Comparison of ENCODE assay signal across 17 mouse cellular contexts in the genomic region with DNA sequence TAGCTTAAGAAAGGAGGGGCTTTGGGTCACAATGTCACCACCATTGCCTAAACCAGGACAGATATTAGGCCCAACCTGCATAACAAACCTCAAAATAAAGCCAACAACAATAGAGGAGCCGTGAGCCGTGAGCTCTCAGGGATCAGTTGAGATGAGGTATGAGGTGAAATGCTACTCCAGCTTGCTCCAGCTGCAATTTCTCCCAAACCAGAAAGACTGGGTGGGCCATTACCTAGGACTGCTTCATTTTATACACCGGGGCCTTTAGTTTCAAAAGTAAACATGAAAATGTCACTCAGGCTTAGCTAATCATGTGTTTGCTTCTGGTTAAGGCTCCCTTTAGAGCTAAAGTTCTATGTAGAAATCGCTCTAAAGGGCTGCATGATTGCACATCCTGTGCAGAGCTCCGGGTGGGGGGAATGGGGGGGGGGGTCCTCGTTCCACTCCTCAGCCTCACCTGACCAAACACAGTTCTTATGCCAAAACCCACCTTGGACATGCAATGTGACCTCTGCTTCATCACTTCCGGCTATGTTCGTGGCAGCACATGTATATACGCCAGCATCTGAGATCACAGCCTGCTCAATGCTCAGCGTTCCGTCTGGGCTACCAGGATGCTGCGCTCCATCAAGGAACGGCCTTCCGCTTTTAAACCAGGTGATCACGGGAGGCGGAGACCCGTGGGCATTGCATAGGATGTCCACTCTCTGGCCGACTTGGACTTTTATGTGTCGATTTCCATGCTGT.
A peak's percentile ranks its signal among the peaks of the same experiment; 100 is the strongest.
DNase-seq lines count a peak whose midpoint lies in the region; ATAC-seq and TF ChIP-seq lines count a peak whose summit lies in the region.
"Had no signal": no experiment of that assay in that cellular context is flagged by ENCODE, and none has a peak within 500 bp of the region (broad histone marks: within the 10 kb centered on the region; RNA-seq: fewer than 3 reads in every experiment).

No protein-coding gene starts in this region.

- no peak overlapping the region for H3K4me3 ChIP-seq in heart, postnatal 0 days (ENCODE audit: low read depth, low read length)
- H3K4me3 ChIP-seq in megakaryocyte, embryonic 14.5 days (replicated peaks): peak overlapping the region; percentile 53
- no peak overlapping the region for H3K4me3 ChIP-seq in embryonic facial prominence, embryonic 13.5 days
- no peak overlapping the region for H3K4me3 ChIP-seq in limb, embryonic 11.5 days (ENCODE audit: low read depth, low read length)
- no peak overlapping the region for H3K4me3 ChIP-seq in liver, embryonic 12.5 days
- H3K4me3 ChIP-seq: gastrocnemius, adult 2 months; heart, embryonic 15.5 days; hindbrain, embryonic 12.5 days; limb, embryonic 15.5 days had no signal

- no peak for TF ChIP-seq CTCF in heart, postnatal 0 days (IDR thresholded peaks at IDR 0.05; ENCODE audit: low read depth)

- no peak for TF ChIP-seq EP300 in heart, postnatal 0 days (IDR thresholded peaks at IDR 0.05; ENCODE audit: low read depth)

- H3K27ac ChIP-seq in heart, postnatal 0 days (ENCODE audit: low read depth): 0 out of 2 replicates have a peak overlapping the region, but pooled peaks have one; percentile 28
- H3K27ac ChIP-seq in embryonic facial prominence, embryonic 13.5 days: peak overlapping the region; percentile 69
- peak overlapping the region; percentile 22; the same call in 1 of the 2 replicates for H3K27ac ChIP-seq in limb, embryonic 11.5 days (replicated peaks; ENCODE audit: low read depth, low read length)
- no peak overlapping the region for H3K27ac ChIP-seq in liver, embryonic 12.5 days
- H3K27ac ChIP-seq: gastrocnemius, adult 2 months; heart, embryonic 15.5 days; hindbrain, embryonic 12.5 days; limb, embryonic 15.5 days; macrophage had no signal

- no peak overlapping the region for H3K4me2 ChIP-seq in heart, postnatal 0 days (ENCODE audit: low read depth, low read length)
- no peak overlapping the region for H3K4me2 ChIP-seq in embryonic facial prominence, embryonic 13.5 days
- H3K4me2 ChIP-seq in limb, embryonic 11.5 days (ENCODE audit: low read depth, severe bottlenecking): no peak overlapping the region
- no peak overlapping the region for H3K4me2 ChIP-seq in liver, embryonic 12.5 days
- H3K4me2 ChIP-seq: heart, embryonic 15.5 days; hindbrain, embryonic 12.5 days; limb, embryonic 15.5 days had no signal

- peaks cover 60% of the 10 kb centered on the region for H3K36me3 ChIP-seq in heart, postnatal 0 days (replicated peaks; ENCODE audit: control insufficient read depth, insufficient read depth, low read length)
- no peaks in the 10 kb centered on the region for H3K36me3 ChIP-seq in megakaryocyte, embryonic 14.5 days (replicated peaks; ENCODE audit: low read length)
- peaks cover 43% of the 10 kb centered on the region for H3K36me3 ChIP-seq in embryonic facial prominence, embryonic 13.5 days
- no peaks in the 10 kb centered on the region for H3K36me3 ChIP-seq in limb, embryonic 11.5 days (ENCODE audit: control insufficient read depth, insufficient read depth, low read length)
- no peaks in the 10 kb centered on the region for H3K36me3 ChIP-seq in liver, embryonic 12.5 days
- H3K36me3 ChIP-seq: G1E; hindbrain, embryonic 12.5 days had no signal

- WGBS in heart, postnatal 0 days: 84% methylated on average over 19 of the region's 19 CpGs
- WGBS in embryonic facial prominence, embryonic 13.5 days: 75% methylated on average over 19 of the region's 19 CpGs
- 73% methylated on average over 19 of the region's 19 CpGs for WGBS in limb, embryonic 11.5 days
- WGBS in liver, embryonic 12.5 days (ENCODE audit: insufficient replicate concordance): 77% methylated on average over 19 of the region's 19 CpGs

- no peaks in the 10 kb centered on the region for H3K9me3 ChIP-seq in heart, postnatal 0 days (replicated peaks; ENCODE audit: control insufficient read depth, low read length)
- H3K9me3 ChIP-seq in megakaryocyte, embryonic 14.5 days: peaks cover 3% of the 10 kb centered on the region; the same call in 1 of the 2 replicates
- H3K9me3 ChIP-seq in embryonic facial prominence, embryonic 13.5 days: no peaks in the 10 kb centered on the region
- no peaks in the 10 kb centered on the region for H3K9me3 ChIP-seq in limb, embryonic 11.5 days (ENCODE audit: control insufficient read depth, low read length)
- H3K9me3 ChIP-seq in liver, embryonic 12.5 days (replicated peaks): no peaks in the 10 kb centered on the region
- H3K9me3 ChIP-seq: G1E; heart, embryonic 15.5 days; hindbrain, embryonic 12.5 days; limb, embryonic 15.5 days had no signal

- no peaks in the 10 kb centered on the region for H3K4me1 ChIP-seq in heart, postnatal 0 days (ENCODE audit: control insufficient read depth, insufficient read depth)
- H3K4me1 ChIP-seq in megakaryocyte, embryonic 14.5 days: no peaks in the 10 kb centered on the region
- H3K4me1 ChIP-seq in embryonic facial prominence, embryonic 13.5 days: peaks cover 4% of the 10 kb centered on the region; the same call in 1 of the 2 replicates
- no peaks in the 10 kb centered on the region for H3K4me1 ChIP-seq in limb, embryonic 11.5 days (ENCODE audit: control insufficient read depth, insufficient read depth, low read length)
- H3K4me1 ChIP-seq in liver, embryonic 12.5 days: no peaks in the 10 kb centered on the region
- H3K4me1 ChIP-seq: heart, embryonic 15.5 days; hindbrain, embryonic 12.5 days; limb, embryonic 15.5 days had no signal

- no peak overlapping the region for H3K9ac ChIP-seq in heart, postnatal 0 days (replicated peaks; ENCODE audit: low read depth, low read length)
- 0 out of 2 replicates have a peak overlapping the region, but pooled peaks have one; percentile 16 for H3K9ac ChIP-seq in embryonic facial prominence, embryonic 13.5 days
- no peak overlapping the region; the same call in 1 of the 2 replicates for H3K9ac ChIP-seq in limb, embryonic 11.5 days (ENCODE audit: low read length)
- H3K9ac ChIP-seq in liver, embryonic 12.5 days: no peak overlapping the region
- H3K9ac ChIP-seq: heart, embryonic 15.5 days; hindbrain, embryonic 12.5 days; limb, embryonic 15.5 days had no signal

- no peak for ATAC-seq in heart, postnatal 0 days (ENCODE audit: insufficient read depth, low read depth)
- no peak for ATAC-seq in megakaryocyte, adult 5-6 weeks (ENCODE audit: poor library complexity, severe bottlenecking)
- ATAC-seq in embryonic facial prominence, embryonic 13.5 days (ENCODE audit: insufficient number of reproducible peaks, insufficient read depth, low FRiP score, low TSS enrichment, low read depth): peak; percentile 87
- peak; percentile 21; the same call in 1 of the 2 replicates for ATAC-seq in limb, embryonic 11.5 days (ENCODE audit: insufficient number of reproducible peaks, low FRiP score, low TSS enrichment, low read depth)
- no peak for ATAC-seq in liver, embryonic 12.5 days

- no peak for DNase-seq in heart, postnatal 0 days (ENCODE audit: low spot score)
- no peak for DNase-seq in heart, adult 11 months
- peak; percentile 28 for DNase-seq in limb, embryonic 11.5 days (ENCODE audit: low spot score)
- DNase-seq in B cell, adult 2 months: no peak
- DNase-seq: cerebellum, adult 11 months; gastrocnemius, adult 2 months; retina, postnatal 1 day; thymus, postnatal 25 days had no signal

- H3K27me3 ChIP-seq in heart, postnatal 0 days (ENCODE audit: control insufficient read depth, insufficient read depth, low read length): no peaks in the 10 kb centered on the region
- H3K27me3 ChIP-seq in megakaryocyte, embryonic 14.5 days (replicated peaks): no peaks in the 10 kb centered on the region
- H3K27me3 ChIP-seq in embryonic facial prominence, embryonic 13.5 days: no peaks in the 10 kb centered on the region
- H3K27me3 ChIP-seq in limb, embryonic 11.5 days (ENCODE audit: control insufficient read depth, insufficient read depth, low read length): no peaks in the 10 kb centered on the region
- no peaks in the 10 kb centered on the region for H3K27me3 ChIP-seq in liver, embryonic 12.5 days (replicated peaks)
- H3K27me3 ChIP-seq: heart, embryonic 15.5 days; hindbrain, embryonic 12.5 days; limb, embryonic 15.5 days had no signal

Comparison
In these comparisons a context has a peak if more than half of its experiments do, and no peak if none do; other contexts are left out.
1. ATAC-seq: peak in embryonic facial prominence, embryonic 13.5 days (single experiment) and limb, embryonic 11.5 days (single experiment); none in heart, postnatal 0 days (single experiment), megakaryocyte, adult 5-6 weeks (single experiment) and liver, embryonic 12.5 days (single experiment).